Mouse (Mus musculus) liver, adult 2 months (tissue): ENCODE data around the gene Nectin2. TPM values are rescaled to one million over a fixed set of nuclear protein-coding genes. Genes with fewer than 3 reads are reported as not detected.
A peak's percentile ranks its signal among the peaks of the same experiment; 100 is the strongest.

Experiments
- DNase-seq: peaks from one replicate; pipeline ENCODE4 v3.0.0-alpha.2; 2011; ENCODE audit warnings: low read depth, low spot score; ENCODE audit errors: extremely low read depth
- H3K27ac ChIP-seq: fragments of 200-500 bp; replicated peaks from 2 replicates; pipeline ENCODE4 v1.5.1; 2012; ENCODE audit warnings: low read depth, mild to moderate bottlenecking, control low read depth, inconsistent platforms, low read length; ENCODE audit not compliant: insufficient read depth
- H3K27me3 ChIP-seq: fragments of 200-500 bp; 2 replicates; pipeline ENCODE4 v1.6.1; 2012; ENCODE audit warnings: mild to moderate bottlenecking, moderate library complexity, low read length, inconsistent platforms; ENCODE audit not compliant: control insufficient read depth, insufficient read depth
- H3K36me3 ChIP-seq: fragments of 200-500 bp; 2 replicates; pipeline ENCODE4 v1.6.1; 2012; ENCODE audit warnings: low read length, inconsistent platforms; ENCODE audit not compliant: control insufficient read depth, insufficient read depth
- H3K4me1 ChIP-seq: fragments of 200-500 bp; 2 replicates; pipeline ENCODE4 v1.6.1; 2011; ENCODE audit warnings: low read length; ENCODE audit not compliant: control insufficient read depth, insufficient read depth
- H3K4me3 ChIP-seq: fragments of 200-500 bp; 2 replicates; pipeline ENCODE4 v1.5.1; 2011; ENCODE audit warnings: low read depth, mild to moderate bottlenecking, control low read depth, low read length, moderate library complexity; ENCODE audit not compliant: insufficient read depth
- H3K79me2 ChIP-seq: fragments of 200-500 bp; 2 replicates; pipeline ENCODE4 v1.6.1; 2012; ENCODE audit warnings: inconsistent platforms, mild to moderate bottlenecking, low read length, moderate library complexity; ENCODE audit not compliant: control insufficient read depth, insufficient read depth
- H3K9ac ChIP-seq: fragments of 200-500 bp; 2 replicates; pipeline ENCODE4 v1.6.1; 2012; ENCODE audit warnings: low read depth, mild to moderate bottlenecking, control low read depth, inconsistent platforms, low read length
- CTCF ChIP-seq: fragments of 200-500 bp; IDR thresholded peaks from 2 replicates; pipeline ENCODE4 v1.5.1; 2011; ENCODE audit warnings: low read depth, low read length, control low read depth
- POLR2A ChIP-seq: fragments of 200-500 bp; IDR thresholded peaks from 2 replicates; pipeline ENCODE4 v1.6.1; 2011; ENCODE audit warnings: low read length, control low read depth; ENCODE audit not compliant: insufficient read depth; ENCODE audit errors: extremely low read depth
- WGBS: fragments of 180-500 bp; shearing (Covaris S2); methylation state at CpG from one replicate; pipeline ENCODE4 v1.1.7; 2018; 5-methylcytosine and 5-hydroxymethylcytosine counted together
- polyA plus RNA-seq: library from polyadenylated mRNA; depleted of rRNA; stranded (reverse); fragments of >200 nt; gene quantifications from 2 replicates; pipeline ENCODE4 v1.2.3, GENCODE M21; 2012; rRNA removed
- total RNA-seq: library from RNA; depleted of rRNA; stranded (reverse); fragments of >200 nt; gene quantifications from 2 replicates; pipeline ENCODE4 v1.2.3, GENCODE M21; 2014; rRNA removed

Nectin2 gene
- total and polyA plus RNA-seq, 2 experiments, result 17.8 to 68.7 TPM

DNA sequence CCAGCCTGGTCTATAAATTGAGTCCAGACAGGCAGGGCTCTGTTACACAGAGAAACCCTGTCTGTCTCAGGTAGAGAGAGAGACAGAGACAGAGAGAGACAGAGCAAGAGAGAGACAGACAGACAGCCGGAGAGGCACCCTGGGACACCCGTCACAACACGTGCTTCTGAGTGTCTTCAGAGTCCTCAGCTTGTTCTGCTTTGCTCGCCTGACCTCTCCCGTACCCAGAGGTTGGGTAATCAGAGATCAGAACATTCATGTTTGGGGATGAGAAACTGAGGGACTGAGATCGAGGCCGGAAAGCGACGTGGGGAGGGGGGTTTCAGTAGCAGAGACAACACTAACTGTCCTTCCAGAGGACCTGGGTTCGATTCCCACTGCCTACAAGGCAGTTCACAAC lies 74.5 kb downstream of the Nectin2 start:
- 22% methylated on average over 10 of the region's 10 CpGs for WGBS
- Histone ChIP-seq H3K4me1 (peaks cover 19% of the 10 kb centered on the region), H3K4me3 (peak overlapping the region; percentile 1; the same call in 1 of the 2 replicates), H3K36me3 (peaks cover 18% of the 10 kb centered on the region), H3K27me3 (no peaks in the 10 kb centered on the region), H3K27ac (peak overlapping the region; percentile 100), H3K79me2 (peaks cover 5% of the 10 kb centered on the region; the same call in 1 of the 2 replicates), H3K9ac (peak overlapping the region; percentile 62)
- TF ChIP-seq CTCF (no peak), POLR2A (no peak)
- peak; percentile 76 for DNase-seq

DNA sequence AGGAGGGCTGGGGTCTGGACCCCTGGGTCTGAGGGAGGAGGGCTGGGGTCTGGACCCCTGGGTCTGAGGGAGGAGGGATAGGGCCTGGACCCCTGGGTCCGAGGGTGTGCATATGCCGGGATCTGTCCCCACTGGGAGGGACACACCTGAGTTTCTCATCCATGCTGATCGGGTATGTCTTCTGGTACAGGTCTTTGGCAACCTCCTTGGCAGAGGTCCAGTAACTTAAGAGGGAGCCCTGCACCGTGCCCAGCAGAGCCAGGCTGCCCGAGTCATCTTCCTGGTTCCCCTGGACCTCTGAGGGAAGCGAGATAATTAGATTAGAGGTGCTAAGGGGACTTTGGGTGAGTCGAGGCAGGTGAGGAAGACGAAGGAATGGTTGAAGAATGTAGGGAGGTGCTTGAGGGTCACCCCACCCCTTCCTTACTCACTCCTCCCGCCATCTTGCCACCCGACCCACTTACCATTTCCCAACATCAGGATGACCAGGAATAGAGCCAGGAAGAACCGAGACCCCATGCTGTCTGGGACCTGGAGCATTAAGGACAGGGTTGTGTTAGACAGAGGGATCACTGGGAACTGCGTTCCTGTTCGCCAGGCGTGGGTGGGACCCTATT lies 77.1 kb downstream of the Nectin2 start:
- DNase-seq, result peak; percentile 39
- H3K4me3 ChIP-seq, result no peak overlapping the region
- peak overlapping the region; percentile 18; the same call in 1 of the 2 replicates for H3K27ac ChIP-seq
- H3K4me1 ChIP-seq, result peaks cover 25% of the 10 kb centered on the region
- H3K36me3 ChIP-seq, result peaks cover 17% of the 10 kb centered on the region
- no peaks in the 10 kb centered on the region; the same call in 1 of the 2 replicates for H3K79me2 ChIP-seq
- H3K27me3 ChIP-seq, result no peaks in the 10 kb centered on the region
- H3K9ac ChIP-seq, result no peak overlapping the region
- WGBS, result 56% methylated on average over 14 of the region's 14 CpGs
- no peak for TF ChIP-seq CTCF
- TF ChIP-seq POLR2A, result no peak

DNA sequence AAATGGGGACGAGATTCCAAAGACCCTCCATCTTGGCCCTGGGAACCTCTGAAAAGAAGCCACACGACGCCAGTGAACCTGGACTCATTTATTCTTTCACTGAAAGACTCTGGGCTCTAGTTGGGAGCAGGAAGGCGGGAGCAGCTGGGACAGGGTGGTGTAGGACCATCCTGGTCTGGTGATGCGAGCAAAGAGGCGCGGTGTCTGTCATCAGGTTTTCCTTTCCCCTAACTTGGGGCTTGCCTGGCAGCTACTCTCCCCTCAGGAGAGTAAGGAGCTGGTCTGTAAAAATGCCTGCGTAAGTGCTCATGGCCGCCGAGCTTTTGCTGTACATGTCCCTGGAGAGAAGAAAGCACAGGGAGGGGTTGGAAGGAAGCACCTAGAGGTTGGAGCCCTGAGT lies 78.8 kb downstream of the Nectin2 start:
- H3K27me3 ChIP-seq, result no peaks in the 10 kb centered on the region
- peaks cover 17% of the 10 kb centered on the region; the same call in 1 of the 2 replicates for H3K4me1 ChIP-seq
- H3K4me3 ChIP-seq, result no peak overlapping the region
- H3K9ac ChIP-seq, result no peak overlapping the region
- no peaks in the 10 kb centered on the region for H3K79me2 ChIP-seq
- no peak overlapping the region for H3K27ac ChIP-seq
- H3K36me3 ChIP-seq, result peaks cover 9% of the 10 kb centered on the region
- WGBS, result 93% methylated on average over 10 of the region's 10 CpGs
- no peak for TF ChIP-seq POLR2A
- TF ChIP-seq CTCF, result no peak
- DNase-seq, result no peak

DNA sequence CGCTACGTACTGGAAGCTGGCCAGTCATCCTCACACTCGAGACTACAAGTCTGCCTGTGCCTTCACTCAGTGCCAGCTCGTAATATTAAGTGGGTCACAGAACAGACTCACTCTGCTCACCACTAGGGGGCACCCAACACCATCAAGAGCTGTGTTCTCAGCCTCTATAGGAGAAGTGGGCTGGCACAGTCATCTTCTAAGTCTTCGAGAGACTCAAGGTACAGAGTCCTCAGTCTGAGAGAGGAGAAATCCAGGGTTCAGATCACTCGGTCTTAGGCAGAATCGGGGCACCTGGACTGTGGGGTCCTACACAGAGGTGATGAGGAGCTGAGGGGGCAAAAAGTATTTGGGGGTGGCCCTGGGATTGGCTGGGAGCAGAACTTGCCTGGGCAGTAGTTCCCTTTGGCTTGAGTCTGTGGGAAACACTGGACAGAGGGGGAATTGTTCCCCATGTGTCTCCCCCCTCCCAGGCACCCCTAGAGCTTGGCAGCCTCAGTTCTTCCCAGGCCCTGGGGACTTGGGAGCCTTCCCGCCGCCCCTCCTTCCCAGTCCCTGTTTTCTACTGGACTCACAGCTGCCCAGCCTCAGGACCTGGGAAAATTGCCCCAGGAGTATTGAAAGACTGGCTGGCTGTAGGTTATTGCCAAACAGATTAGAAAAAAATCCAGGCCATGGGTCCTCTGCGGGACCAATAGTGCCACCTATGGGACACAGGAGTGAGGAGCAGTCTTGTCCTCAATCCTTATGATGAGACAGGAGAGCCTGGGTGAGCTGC lies 81.1 kb downstream of the Nectin2 start:
- DNase-seq, result peak; percentile 95
- 0% methylated on average over 10 of the region's 10 CpGs for WGBS
- H3K9ac ChIP-seq, result peak overlapping the region; percentile 48
- TF ChIP-seq CTCF (peak; percentile 73), POLR2A (no peak)
- H3K79me2 ChIP-seq, result peaks cover 7% of the 10 kb centered on the region
- H3K4me1 ChIP-seq, result peaks cover 12% of the 10 kb centered on the region
- peak overlapping the region; percentile 91 for H3K27ac ChIP-seq
- H3K36me3 ChIP-seq, result peaks cover 4% of the 10 kb centered on the region; the same call in 1 of the 2 replicates
- H3K4me3 ChIP-seq, result no peak overlapping the region
- no peaks in the 10 kb centered on the region for H3K27me3 ChIP-seq

DNA sequence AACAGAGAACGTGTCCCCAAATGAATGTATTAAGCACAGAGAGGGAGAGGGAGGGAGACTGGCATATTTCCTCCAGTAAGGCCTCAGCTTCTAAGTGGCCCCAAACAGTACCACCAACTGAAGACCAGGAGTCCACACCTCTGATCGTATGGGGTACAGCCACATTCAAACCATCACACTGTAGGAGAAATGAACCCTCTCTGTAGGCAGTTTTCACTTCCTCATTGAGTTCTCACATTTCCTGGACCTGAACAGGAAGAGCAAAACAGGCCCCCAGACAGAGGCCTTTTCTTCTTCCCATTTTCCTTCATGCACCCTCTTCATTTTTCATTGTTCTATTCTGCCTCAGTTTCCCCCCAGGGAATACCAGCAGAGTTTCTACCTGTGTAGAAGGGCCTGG lies 82.8 kb downstream of the Nectin2 start:
- no peak for DNase-seq
- peak overlapping the region; percentile 22; the same call in 1 of the 2 replicates for H3K27ac ChIP-seq

DNA sequence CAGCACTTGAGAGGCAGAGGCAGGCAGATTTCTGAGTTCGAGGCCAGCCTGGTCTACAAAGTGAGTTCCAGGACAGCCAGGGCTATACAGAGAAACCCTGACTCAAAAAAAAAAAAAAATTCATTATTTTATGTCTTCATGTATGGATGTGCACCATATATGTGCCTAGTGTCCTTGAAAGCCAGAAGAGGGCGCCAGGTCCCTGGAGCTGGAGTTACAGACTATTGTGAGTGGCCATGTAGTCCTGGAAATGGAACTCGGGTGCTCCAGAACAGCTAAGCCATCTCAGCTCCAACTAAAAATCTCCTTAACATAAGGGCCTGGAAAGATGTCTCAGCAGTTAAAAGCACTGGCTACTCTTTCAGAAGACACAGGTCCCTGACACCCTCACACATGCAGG lies 83.5 kb downstream of the Nectin2 start:
- no peaks in the 10 kb centered on the region for H3K27me3 ChIP-seq
- H3K79me2 ChIP-seq, result peaks cover 27% of the 10 kb centered on the region
- peak; percentile 49; the same call in 1 of the 2 replicates for TF ChIP-seq CTCF
- no peak for TF ChIP-seq POLR2A
- H3K27ac ChIP-seq, result no peak overlapping the region
- 59% methylated on average over 3 of the region's 3 CpGs for WGBS
- no peak overlapping the region for H3K9ac ChIP-seq
- H3K4me1 ChIP-seq, result peaks cover 19% of the 10 kb centered on the region
- DNase-seq, result peak; percentile 53
- H3K4me3 ChIP-seq, result no peak overlapping the region
- H3K36me3 ChIP-seq, result peaks cover 3% of the 10 kb centered on the region; the same call in 1 of the 2 replicates

More for the DNA sequence above, 82.8 kb downstream of the Nectin2 start:
- Histone ChIP-seq H3K27me3 (no peaks in the 10 kb centered on the region), H3K4me3 (no peak overlapping the region), H3K79me2 (peaks cover 21% of the 10 kb centered on the region), H3K9ac (no peak overlapping the region), H3K36me3 (peaks cover 3% of the 10 kb centered on the region; the same call in 1 of the 2 replicates), H3K4me1 (peaks cover 19% of the 10 kb centered on the region)
- 81% methylated on average over 2 of the region's 2 CpGs for WGBS
- no peak for TF ChIP-seq CTCF
- TF ChIP-seq POLR2A, result no peak

Other genes with a start within 250 kb of the Nectin2 start
- 2.8 and 3.9 TPM in 2 replicates for gene Bloc1s3, start 242.1 kb downstream of the Nectin2 start, total RNA-seq
- 6.2 and 7.3 TPM in 2 replicates for gene Bloc1s3, start 242.1 kb downstream of the Nectin2 start, polyA plus RNA-seq
- 19.9 and 25.5 TPM in 2 replicates for gene Trappc6a, start 242.1 kb downstream of the Nectin2 start, total RNA-seq
- 58.0 and 58.2 TPM in 2 replicates for gene Trappc6a, start 242.1 kb downstream of the Nectin2 start, polyA plus RNA-seq
- gene Nkpd1, start 232.6 kb downstream of the Nectin2 start, total RNA-seq, result not detected in 2 replicates
- not detected in 2 replicates for gene Nkpd1, start 232.6 kb downstream of the Nectin2 start, polyA plus RNA-seq
- 25.0 and 25.6 TPM in 2 replicates for gene Ppp1r37, start 187.4 kb downstream of the Nectin2 start, total RNA-seq
- 82.3 and 84.2 TPM in 2 replicates for gene Ppp1r37, start 187.4 kb downstream of the Nectin2 start, polyA plus RNA-seq
- gene Zfp296, start 173.2 kb downstream of the Nectin2 start, total RNA-seq, result 0.40 and 0.83 TPM in 2 replicates
- 0.93 and 1.3 TPM in 2 replicates for gene Zfp296, start 173.2 kb downstream of the Nectin2 start, polyA plus RNA-seq
- 31.2 and 40.1 TPM in 2 replicates for gene Gemin7, start 172.9 kb downstream of the Nectin2 start, total RNA-seq
- gene Gemin7, start 172.9 kb downstream of the Nectin2 start, polyA plus RNA-seq, result 60.2 and 61.6 TPM in 2 replicates
- 4.9 and 5.3 TPM in 2 replicates for gene Clasrp, start 146.0 kb downstream of the Nectin2 start, total RNA-seq
- gene Clasrp, start 146.0 kb downstream of the Nectin2 start, polyA plus RNA-seq, result 18.0 and 24.8 TPM in 2 replicates
- 1.3 and 2.3 TPM in 2 replicates for gene Relb, start 121.0 kb downstream of the Nectin2 start, total RNA-seq
- 1.5 and 3.3 TPM in 2 replicates for gene Relb, start 121.0 kb downstream of the Nectin2 start, polyA plus RNA-seq
- gene Clptm1, start 85.5 kb downstream of the Nectin2 start, total RNA-seq, result 49.8 and 77.8 TPM in 2 replicates
- 67.3 and 79.9 TPM in 2 replicates for gene Clptm1, start 85.5 kb downstream of the Nectin2 start, polyA plus RNA-seq
- gene Apoc2, start 72.5 kb downstream of the Nectin2 start, total RNA-seq, result 283 and 389 TPM in 2 replicates
- 221 and 425 TPM in 2 replicates for gene Apoc2, start 72.5 kb downstream of the Nectin2 start, polyA plus RNA-seq
- gene Gm44805, start 69.1 kb downstream of the Nectin2 start, total RNA-seq, result 38.2 and 45.8 TPM in 2 replicates
- gene Gm44805, start 69.1 kb downstream of the Nectin2 start, polyA plus RNA-seq, result 86.3 and 159 TPM in 2 replicates
- 2,758 and 2,845 TPM in 2 replicates for gene Apoc4, start 69.0 kb downstream of the Nectin2 start, total RNA-seq
- gene Apoc4, start 69.0 kb downstream of the Nectin2 start, polyA plus RNA-seq, result 3,664 and 4,159 TPM in 2 replicates
- 7,017 and 7,765 TPM in 2 replicates for gene Apoc1, start 57.8 kb downstream of the Nectin2 start, total RNA-seq
- gene Apoc1, start 57.8 kb downstream of the Nectin2 start, polyA plus RNA-seq, result 5,801 and 8,240 TPM in 2 replicates
- gene Apoe, start 51.3 kb downstream of the Nectin2 start, total RNA-seq, result 23,407 and 25,019 TPM in 2 replicates
- 39,394 and 43,401 TPM in 2 replicates for gene Apoe, start 51.3 kb downstream of the Nectin2 start, polyA plus RNA-seq
- gene Tomm40, start 35.0 kb downstream of the Nectin2 start, total RNA-seq, result 22.3 and 26.9 TPM in 2 replicates
- gene Tomm40, start 35.0 kb downstream of the Nectin2 start, polyA plus RNA-seq, result 48.7 and 56.2 TPM in 2 replicates
- gene Bcam, start 20.5 kb upstream of the Nectin2 start, total RNA-seq, result 2.3 and 2.5 TPM in 2 replicates
- gene Bcam, start 20.5 kb upstream of the Nectin2 start, polyA plus RNA-seq, result 4.8 and 5.4 TPM in 2 replicates
- gene Cblc, start 46.3 kb upstream of the Nectin2 start, total RNA-seq, result 17.4 and 17.8 TPM in 2 replicates
- 23.0 and 23.5 TPM in 2 replicates for gene Cblc, start 46.3 kb upstream of the Nectin2 start, polyA plus RNA-seq
- gene Bcl3, start 72.3 kb upstream of the Nectin2 start, total RNA-seq, result 3.0 and 7.4 TPM in 2 replicates
- gene Bcl3, start 72.3 kb upstream of the Nectin2 start, polyA plus RNA-seq, result 72.8 and 76.8 TPM in 2 replicates
- not detected in 2 replicates for gene Gm19345, start 101.5 kb upstream of the Nectin2 start, total RNA-seq
- gene Gm19345, start 101.5 kb upstream of the Nectin2 start, polyA plus RNA-seq, result 0.11 TPM in 1 of 2 replicates, not detected in the other
- 0.09 and 0.34 TPM in 2 replicates for gene Ceacam16, start 110.8 kb upstream of the Nectin2 start, total RNA-seq
- gene Ceacam16, start 110.8 kb upstream of the Nectin2 start, polyA plus RNA-seq, result 0.09 and 0.11 TPM in 2 replicates
- gene Ceacam19, start 137.5 kb upstream of the Nectin2 start, total RNA-seq, result not detected in 2 replicates
- not detected in 2 replicates for gene Ceacam19, start 137.5 kb upstream of the Nectin2 start, polyA plus RNA-seq
- 5.1 and 7.6 TPM in 2 replicates for gene Pvr, start 170.7 kb upstream of the Nectin2 start, total RNA-seq
- 3.4 and 6.8 TPM in 2 replicates for gene Pvr, start 170.7 kb upstream of the Nectin2 start, polyA plus RNA-seq
- gene Igsf23, start 200.3 kb upstream of the Nectin2 start, total RNA-seq, result 0.09 and 0.13 TPM in 2 replicates
- gene Igsf23, start 200.3 kb upstream of the Nectin2 start, polyA plus RNA-seq, result 0.78 and 1.6 TPM in 2 replicates
- not detected in 2 replicates for gene Ceacam20, start 214.9 kb upstream of the Nectin2 start, total RNA-seq
- gene Ceacam20, start 214.9 kb upstream of the Nectin2 start, polyA plus RNA-seq, result not detected in 2 replicates
- not detected in 2 replicates for gene Nlrp9b, start 241.0 kb upstream of the Nectin2 start, total RNA-seq
- gene Nlrp9b, start 241.0 kb upstream of the Nectin2 start, polyA plus RNA-seq, result not detected in 2 replicates